Mouse (Mus musculus): ENCODE results near the gene Ryr1. TPM values are rescaled to one million over a fixed set of nuclear protein-coding genes. Genes with fewer than 3 reads are reported as not detected.

Ryr1 gene
- total and polyA plus RNA-seq, 2 experiments from 2014 or later: 7.0 to 15.2 TPM

DNA sequence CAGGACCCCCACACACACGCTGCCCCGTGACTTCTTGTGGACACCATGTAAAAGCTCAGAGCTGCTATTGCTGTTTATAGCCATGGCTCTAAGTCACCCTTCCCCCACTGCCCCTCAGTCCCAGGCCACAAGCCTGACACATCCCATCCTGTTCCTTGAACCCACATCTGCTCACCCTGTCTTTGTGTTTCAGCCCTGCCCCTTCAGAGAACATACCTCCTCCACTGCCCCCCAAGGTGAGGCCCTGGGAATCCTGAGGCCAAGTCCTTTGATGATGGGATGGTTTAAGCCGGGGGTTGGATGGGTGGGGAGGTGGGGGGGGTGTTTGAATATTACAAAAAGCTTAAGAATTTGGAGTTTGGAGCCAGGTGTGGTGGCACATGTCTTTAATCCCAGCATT lies 132.0 kb downstream of the Ryr1 start:
- Histone ChIP-seq H3K27ac (ENCODE audit: low read depth, low read length) (no peak overlapping the region), H3K9ac (replicated peaks; ENCODE audit: low read length, poor library complexity, severe bottlenecking) (no peak overlapping the region), H3K27me3 (ENCODE audit: insufficient read depth, low read length) (no peaks in the 10 kb centered on the region), H3K4me2 (ENCODE audit: low read depth, low read length, poor library complexity, severe bottlenecking) (no peak overlapping the region), H3K9me3 (ENCODE audit: low read length) (no peaks in the 10 kb centered on the region), H3K36me3 (ENCODE audit: insufficient read depth, low read length) (no peaks in the 10 kb centered on the region), H3K4me3 (ENCODE audit: low read depth, low read length) (no peak overlapping the region), H3K4me1 (ENCODE audit: insufficient read depth, low read length) (no peaks in the 10 kb centered on the region)
- DNase-seq (ENCODE audit: low spot score): no peak
- ATAC-seq (ENCODE audit: low FRiP score): no peak
- no peak for TF ChIP-seq CTCF (IDR thresholded peaks at IDR 0.05)
- WGBS: 87% methylated on average over 3 of the region's 3 CpGs

DNA sequence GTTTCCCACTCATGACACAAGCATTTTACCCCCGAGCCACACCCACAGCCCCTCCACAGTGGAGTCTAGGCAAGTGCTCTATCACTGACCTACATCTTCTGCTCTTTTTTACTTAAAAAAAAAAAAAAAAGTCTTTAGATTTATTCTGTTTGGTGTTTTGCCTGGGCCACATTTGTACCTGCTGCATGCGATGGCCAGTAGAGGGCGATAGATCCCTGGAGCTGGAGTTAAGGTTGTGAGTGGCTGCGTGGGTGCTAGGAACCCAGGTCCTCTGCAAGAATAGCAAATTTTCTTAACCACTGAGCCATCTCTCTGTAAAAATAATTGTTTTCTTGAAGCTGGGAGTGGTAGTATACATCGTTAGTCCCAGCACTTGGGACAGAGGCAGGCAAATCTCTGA lies 133.4 kb downstream of the Ryr1 start:
- ATAC-seq (ENCODE audit: low FRiP score): no peak
- no peaks in the 10 kb centered on the region for H3K9me3 ChIP-seq (ENCODE audit: low read length)
- WGBS: 65% methylated on average over 5 of the region's 5 CpGs

DNA sequence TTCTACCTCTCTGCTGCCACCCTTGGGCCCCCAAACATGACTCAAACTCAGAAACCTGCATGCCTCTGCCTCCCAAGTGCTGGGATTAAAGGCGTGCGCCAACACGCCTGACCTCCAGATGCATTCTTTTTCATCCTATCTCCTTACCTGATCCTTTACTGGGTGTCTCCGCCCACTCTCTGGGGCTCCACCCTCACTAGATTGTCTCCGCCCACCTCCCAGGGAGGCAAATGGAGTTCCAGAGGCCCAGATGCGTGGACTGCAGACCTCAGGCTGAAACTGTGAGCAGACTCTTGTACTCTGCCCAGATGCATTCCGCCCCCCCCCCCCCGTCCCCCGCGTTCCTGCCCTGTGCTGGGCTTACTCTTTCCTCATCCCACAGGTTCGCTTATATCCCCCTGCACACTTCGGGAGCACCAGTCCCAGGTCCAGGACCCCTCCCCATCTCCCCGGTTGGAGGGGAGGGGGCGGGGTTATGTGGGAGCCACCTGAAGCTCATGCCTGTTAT lies 134.2 kb downstream of the Ryr1 start:
- DNase-seq (ENCODE audit: low spot score): no peak
- 59% methylated on average over 11 of the region's 14 CpGs for WGBS
- no peak for TF ChIP-seq CTCF (IDR thresholded peaks at IDR 0.05)
- ATAC-seq (ENCODE audit: low FRiP score): 0 out of 2 replicates have a peak, but pooled peaks have one; percentile 44
- Histone ChIP-seq H3K36me3 (ENCODE audit: insufficient read depth, low read length) (no peaks in the 10 kb centered on the region), H3K4me2 (ENCODE audit: low read depth, low read length, poor library complexity, severe bottlenecking) (no peak overlapping the region), H3K9ac (replicated peaks; ENCODE audit: low read length, poor library complexity, severe bottlenecking) (no peak overlapping the region), H3K4me1 (ENCODE audit: insufficient read depth, low read length) (no peaks in the 10 kb centered on the region), H3K9me3 (ENCODE audit: low read length) (no peaks in the 10 kb centered on the region), H3K27me3 (ENCODE audit: insufficient read depth, low read length) (no peaks in the 10 kb centered on the region), H3K4me3 (ENCODE audit: low read depth, low read length) (no peak overlapping the region), H3K27ac (ENCODE audit: low read depth, low read length) (no peak overlapping the region)

More for the DNA sequence above, 133.4 kb downstream of the Ryr1 start:
- H3K27me3 ChIP-seq (ENCODE audit: insufficient read depth, low read length): no peaks in the 10 kb centered on the region
- H3K4me1 ChIP-seq (ENCODE audit: insufficient read depth, low read length): no peaks in the 10 kb centered on the region
- DNase-seq (ENCODE audit: low spot score): no peak
- no peak overlapping the region for H3K27ac ChIP-seq (ENCODE audit: low read depth, low read length)
- no peak overlapping the region for H3K9ac ChIP-seq (replicated peaks; ENCODE audit: low read length, poor library complexity, severe bottlenecking)
- H3K4me2 ChIP-seq (ENCODE audit: low read depth, low read length, poor library complexity, severe bottlenecking): no peak overlapping the region
- TF ChIP-seq CTCF (IDR thresholded peaks at IDR 0.05): peak; percentile 32
- H3K36me3 ChIP-seq (ENCODE audit: insufficient read depth, low read length): no peaks in the 10 kb centered on the region
- no peak overlapping the region for H3K4me3 ChIP-seq (ENCODE audit: low read depth, low read length)

DNA sequence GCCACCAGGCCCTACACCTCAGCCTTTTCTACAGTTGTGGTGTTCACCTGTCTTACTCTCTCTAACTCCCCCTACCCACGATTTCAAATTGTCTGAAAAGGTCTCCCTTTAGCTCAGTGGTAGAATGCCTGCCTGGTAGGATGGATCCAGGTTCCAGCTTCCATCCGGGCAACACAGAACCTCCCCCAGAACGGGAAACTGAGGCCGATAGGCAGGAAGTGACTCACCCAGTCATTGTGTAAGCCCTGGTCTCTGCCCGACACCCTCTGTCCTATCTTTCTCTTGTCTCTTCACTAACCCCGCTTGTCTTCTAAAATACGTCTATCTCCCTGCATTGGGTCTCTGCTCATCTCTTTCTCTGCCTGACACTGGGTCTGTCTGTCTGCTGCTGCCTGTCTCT lies 139.8 kb downstream of the Ryr1 start:
- no peak overlapping the region for H3K9ac ChIP-seq (replicated peaks; ENCODE audit: low read length, poor library complexity, severe bottlenecking)
- no peak overlapping the region for H3K27ac ChIP-seq (ENCODE audit: low read depth, low read length)
- DNase-seq (ENCODE audit: low spot score) (no peak), ATAC-seq (ENCODE audit: low FRiP score) (no peak)
- no peaks in the 10 kb centered on the region for H3K4me1 ChIP-seq (ENCODE audit: insufficient read depth, low read length)
- TF ChIP-seq CTCF (IDR thresholded peaks at IDR 0.05): no peak
- H3K4me3 ChIP-seq (ENCODE audit: low read depth, low read length): no peak overlapping the region
- H3K27me3 ChIP-seq (ENCODE audit: insufficient read depth, low read length): no peaks in the 10 kb centered on the region
- no peaks in the 10 kb centered on the region for H3K9me3 ChIP-seq (ENCODE audit: low read length)
- H3K4me2 ChIP-seq (ENCODE audit: low read depth, low read length, poor library complexity, severe bottlenecking): no peak overlapping the region
- H3K36me3 ChIP-seq (ENCODE audit: insufficient read depth, low read length): no peaks in the 10 kb centered on the region
- WGBS: 88% methylated on average over 7 of the region's 7 CpGs

DNA sequence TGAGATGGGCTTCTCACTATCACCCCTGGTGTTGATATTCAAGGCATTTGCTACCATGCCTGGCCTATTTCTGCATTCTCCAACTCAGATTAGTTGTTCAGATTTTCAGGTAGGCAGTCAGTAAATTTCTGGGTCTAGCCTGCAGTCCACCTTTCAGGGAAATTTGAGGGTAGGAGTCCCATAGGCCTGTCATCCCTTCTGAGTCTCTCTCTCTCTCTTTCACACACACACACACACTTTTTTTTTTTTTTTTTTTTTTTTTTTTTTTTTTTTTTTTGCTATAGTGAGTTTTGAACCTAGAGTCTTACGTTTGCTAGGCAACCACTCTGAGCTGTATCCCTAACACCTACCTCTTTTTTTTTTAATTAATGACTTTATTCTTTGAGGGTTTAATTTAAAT lies 140.5 kb downstream of the Ryr1 start:
- no peak overlapping the region for H3K4me2 ChIP-seq (ENCODE audit: low read depth, low read length, poor library complexity, severe bottlenecking)
- no peak for TF ChIP-seq CTCF (IDR thresholded peaks at IDR 0.05)
- ATAC-seq (ENCODE audit: low FRiP score): no peak
- WGBS: 95% methylated on average over 1 of the region's 1 CpGs
- H3K36me3 ChIP-seq (ENCODE audit: insufficient read depth, low read length): no peaks in the 10 kb centered on the region
- H3K27me3 ChIP-seq (ENCODE audit: insufficient read depth, low read length): no peaks in the 10 kb centered on the region
- no peaks in the 10 kb centered on the region for H3K9me3 ChIP-seq (ENCODE audit: low read length)
- no peak overlapping the region for H3K9ac ChIP-seq (replicated peaks; ENCODE audit: low read length, poor library complexity, severe bottlenecking)
- H3K27ac ChIP-seq (ENCODE audit: low read depth, low read length): no peak overlapping the region
- no peak for DNase-seq (ENCODE audit: low spot score)
- H3K4me3 ChIP-seq (ENCODE audit: low read depth, low read length): no peak overlapping the region
- H3K4me1 ChIP-seq (ENCODE audit: insufficient read depth, low read length): no peaks in the 10 kb centered on the region

DNA sequence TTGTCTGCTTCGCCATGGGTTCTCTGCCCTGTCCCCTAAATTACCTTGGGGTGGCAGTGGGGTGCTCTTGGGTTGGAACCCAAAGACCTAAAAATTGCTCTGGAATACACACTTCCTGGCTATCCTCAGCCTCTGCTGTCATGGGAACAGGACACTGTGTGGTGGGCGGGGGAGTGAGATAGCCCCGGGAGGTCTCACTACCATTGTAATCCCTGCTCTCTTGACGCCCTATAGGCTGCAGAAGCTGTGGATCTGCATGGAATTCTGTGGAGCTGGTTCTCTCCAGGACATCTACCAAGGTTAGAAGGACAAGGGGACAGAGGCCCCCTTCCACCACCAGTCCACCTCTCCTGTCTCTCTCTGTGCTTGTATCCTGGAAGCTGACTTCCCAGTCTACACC lies 141.1 kb downstream of the Ryr1 start:
- no peak overlapping the region for H3K4me2 ChIP-seq (ENCODE audit: low read depth, low read length, poor library complexity, severe bottlenecking)
- TF ChIP-seq CTCF (IDR thresholded peaks at IDR 0.05): no peak
- ATAC-seq (ENCODE audit: low FRiP score): no peak
- no peaks in the 10 kb centered on the region for H3K9me3 ChIP-seq (ENCODE audit: low read length)
- H3K4me1 ChIP-seq (ENCODE audit: insufficient read depth, low read length): no peaks in the 10 kb centered on the region
- 66% methylated on average over 4 of the region's 4 CpGs for WGBS
- no peak overlapping the region for H3K27ac ChIP-seq (ENCODE audit: low read depth, low read length)
- no peaks in the 10 kb centered on the region for H3K27me3 ChIP-seq (ENCODE audit: insufficient read depth, low read length)
- no peak overlapping the region for H3K4me3 ChIP-seq (ENCODE audit: low read depth, low read length)
- H3K9ac ChIP-seq (replicated peaks; ENCODE audit: low read length, poor library complexity, severe bottlenecking): no peak overlapping the region
- H3K36me3 ChIP-seq (ENCODE audit: insufficient read depth, low read length): 0 out of 2 replicates have a peak, but pooled peaks cover 1% of the 10 kb centered on the region
- DNase-seq (ENCODE audit: low spot score): no peak
